Mouse (Mus musculus): ENCODE results near the gene Epb41l5. TPM values are rescaled to one million over a fixed set of nuclear protein-coding genes. Genes with fewer than 3 reads are reported as not detected.

The Epb41l5 gene
- polyA plus RNA-seq, 1 experiment from 2014 or later = 45.9 TPM

DNA sequence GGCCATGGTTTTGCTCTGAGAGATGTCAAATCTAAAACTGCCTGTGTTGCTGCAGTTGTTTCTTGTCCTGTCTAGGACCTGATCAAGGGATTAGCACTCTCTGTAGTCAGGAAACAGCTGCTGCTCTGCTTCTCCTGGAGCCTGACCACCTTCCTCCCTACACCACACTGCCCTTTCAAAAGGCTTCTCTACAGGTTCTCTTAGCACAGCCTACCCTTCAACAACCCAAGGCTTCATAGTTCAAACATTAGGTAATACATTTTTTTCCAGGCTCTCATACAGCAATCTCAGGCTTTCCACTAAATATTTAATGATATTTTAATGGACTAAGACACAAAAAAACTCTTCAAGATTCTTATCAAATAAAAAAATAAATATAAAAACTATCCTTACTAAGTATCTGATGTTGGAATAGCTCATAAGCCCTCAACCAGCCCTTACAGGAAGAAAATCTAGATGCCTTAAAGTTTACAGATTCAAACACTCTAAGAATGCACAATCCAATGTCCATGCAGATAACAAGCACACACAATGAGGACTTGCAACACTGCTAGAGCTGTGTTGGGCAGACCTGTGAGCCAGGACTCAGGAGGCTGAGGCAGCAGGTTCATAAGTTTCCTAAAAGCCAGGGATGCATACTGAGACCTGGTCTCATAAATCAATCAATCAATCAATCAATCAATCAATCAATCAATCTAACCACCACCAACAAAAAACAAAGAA, 7.5 kb downstream of the Epb41l5 start:
- no peaks in the 10 kb centered on the region for H3K36me3 ChIP-seq
- no peak overlapping the region for H3K4me3 ChIP-seq
- ATAC-seq (ENCODE audit: borderline replicate concordance, extremely low read depth, low FRiP score, low TSS enrichment) = peak; percentile 65; the same call in 1 of the 2 replicates
- peak overlapping the region; percentile 48; the same call in 1 of the 2 replicates for H3K27ac ChIP-seq
- no peak overlapping the region for H3K9ac ChIP-seq
- no peak overlapping the region for H3K4me2 ChIP-seq
- H3K4me1 ChIP-seq = peaks cover 15% of the 10 kb centered on the region
- H3K27me3 ChIP-seq = no peaks in the 10 kb centered on the region
- H3K9me3 ChIP-seq = no peaks in the 10 kb centered on the region

DNA sequence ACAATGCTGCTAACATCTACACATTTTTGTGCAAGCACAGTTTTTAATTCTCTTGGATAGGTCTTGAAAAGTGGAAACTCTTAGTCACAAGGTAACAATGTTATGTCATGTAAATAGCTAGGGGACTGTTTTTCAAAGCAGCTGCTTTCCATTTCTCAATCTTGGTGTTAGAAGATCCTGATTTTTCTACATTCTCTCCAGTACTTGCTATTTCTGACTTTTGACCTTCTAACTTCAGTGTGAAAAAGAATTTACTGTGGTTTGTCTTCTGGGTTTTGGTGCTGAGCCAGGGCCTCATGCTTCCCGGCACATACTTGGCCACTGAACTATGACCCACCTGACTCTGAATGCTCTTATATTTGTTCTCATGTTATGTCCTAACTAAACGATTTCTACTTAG, 8.8 kb downstream of the Epb41l5 start:
- no peak for ATAC-seq (ENCODE audit: borderline replicate concordance, extremely low read depth, low FRiP score, low TSS enrichment)
- H3K36me3 ChIP-seq = no peaks in the 10 kb centered on the region
- H3K9ac ChIP-seq = no peak overlapping the region
- no peak overlapping the region for H3K27ac ChIP-seq
- no peaks in the 10 kb centered on the region for H3K9me3 ChIP-seq
- no peak overlapping the region for H3K4me3 ChIP-seq
- peaks cover 14% of the 10 kb centered on the region for H3K4me1 ChIP-seq
- WGBS = 30% methylated on average over 2 of the region's 2 CpGs
- no peaks in the 10 kb centered on the region for H3K27me3 ChIP-seq
- no peak overlapping the region for H3K4me2 ChIP-seq

DNA sequence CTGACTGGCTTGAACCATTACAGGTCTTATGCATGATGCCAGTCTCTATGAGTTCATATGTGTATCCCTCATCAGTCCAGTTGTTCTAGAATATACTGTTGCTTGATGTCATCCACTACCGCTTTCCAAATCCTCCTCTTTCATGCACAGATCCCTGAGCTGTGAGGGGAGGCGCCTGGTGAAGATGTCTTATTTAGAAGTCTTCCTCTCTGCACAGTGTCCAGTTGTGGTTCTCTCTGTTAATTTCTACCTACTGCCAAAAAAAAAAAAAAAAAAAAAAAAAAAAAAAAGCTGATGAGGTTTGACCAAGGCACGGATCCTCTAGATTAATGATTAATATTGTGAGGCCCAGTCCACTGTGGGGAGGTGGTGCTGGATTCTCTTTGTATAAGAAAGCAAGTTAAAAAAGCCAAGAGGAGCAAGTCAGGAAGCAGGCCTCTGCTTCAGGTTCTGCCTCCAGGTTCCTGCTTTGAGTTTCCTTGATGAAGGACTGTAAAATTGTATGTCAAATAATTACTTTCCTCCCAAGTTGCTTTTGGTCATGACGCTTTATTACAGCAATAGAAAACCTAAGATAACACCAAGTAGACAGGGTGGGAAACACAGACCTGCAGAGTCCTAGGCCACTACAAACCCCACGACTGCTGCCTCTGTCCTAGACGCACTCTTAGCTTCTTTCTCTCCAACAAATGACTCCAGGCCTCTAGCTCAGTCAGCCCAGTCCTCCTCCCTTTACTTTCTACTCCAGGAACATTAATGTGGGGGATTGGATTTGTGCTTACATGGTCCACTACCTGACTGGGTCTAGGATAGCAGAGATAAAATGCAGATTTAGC, 11.4 kb downstream of the Epb41l5 start:
- Histone ChIP-seq H3K4me2 (no peak overlapping the region), H3K27me3 (no peaks in the 10 kb centered on the region), H3K9me3 (no peaks in the 10 kb centered on the region), H3K9ac (no peak overlapping the region), H3K4me1 (peaks cover 14% of the 10 kb centered on the region; the same call in 1 of the 2 replicates), H3K36me3 (peaks cover 4% of the 10 kb centered on the region; the same call in 1 of the 2 replicates), H3K4me3 (no peak overlapping the region), H3K27ac (peak overlapping the region; percentile 27; the same call in 1 of the 2 replicates)
- no peak for ATAC-seq (ENCODE audit: borderline replicate concordance, extremely low read depth, low FRiP score, low TSS enrichment)
- 68% methylated on average over 6 of the region's 6 CpGs for WGBS

DNA sequence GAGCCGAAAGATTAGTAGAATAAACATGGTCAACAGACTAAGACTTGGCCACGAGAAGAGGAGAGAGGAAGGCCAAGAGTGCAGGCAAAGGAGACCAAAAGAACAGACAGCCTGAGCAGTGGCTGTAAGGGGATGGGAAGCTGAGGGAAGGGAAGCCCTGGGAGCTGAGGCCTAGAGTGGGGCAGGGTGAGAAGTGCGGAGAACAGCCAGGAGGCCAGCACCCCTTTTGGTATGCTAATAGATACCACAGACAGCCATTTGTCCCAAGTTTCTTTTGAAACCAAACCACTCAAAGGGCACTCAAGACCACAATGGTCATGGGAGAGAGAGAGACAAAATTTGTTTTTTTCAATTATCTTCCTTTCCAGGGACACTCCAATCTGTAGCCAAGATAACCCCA, 14.1 kb downstream of the Epb41l5 start:
- no peaks in the 10 kb centered on the region for H3K27me3 ChIP-seq
- no peak overlapping the region for H3K4me2 ChIP-seq
- no peak overlapping the region for H3K9ac ChIP-seq
- H3K9me3 ChIP-seq = no peaks in the 10 kb centered on the region
- H3K27ac ChIP-seq = no peak overlapping the region
- peaks cover 6% of the 10 kb centered on the region; the same call in 1 of the 2 replicates for H3K4me1 ChIP-seq
- no peak overlapping the region for H3K4me3 ChIP-seq
- no peak for ATAC-seq (ENCODE audit: borderline replicate concordance, extremely low read depth, low FRiP score, low TSS enrichment)
- WGBS = 54% methylated on average over 3 of the region's 3 CpGs
- H3K36me3 ChIP-seq = peaks cover 9% of the 10 kb centered on the region

DNA sequence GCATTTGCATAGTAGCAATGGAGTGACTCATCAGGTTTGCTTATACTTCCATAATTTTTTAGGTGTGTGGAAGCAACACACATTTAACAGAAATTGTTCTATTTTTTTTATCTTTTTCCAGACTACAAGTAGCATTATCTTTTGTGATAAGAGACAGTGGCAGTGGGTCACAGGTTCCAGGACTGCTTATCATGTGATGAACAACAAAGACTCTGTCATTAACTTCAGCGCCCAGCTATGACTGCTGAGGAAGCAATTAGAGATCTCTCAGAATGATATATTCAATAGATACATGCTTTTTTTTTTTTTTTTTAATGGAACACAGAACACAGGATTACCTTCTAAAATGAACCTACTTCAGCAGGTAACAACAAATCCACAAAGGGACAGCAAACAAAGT, 18.4 kb downstream of the Epb41l5 start:
- H3K4me2 ChIP-seq = no peak overlapping the region
- H3K9me3 ChIP-seq = no peaks in the 10 kb centered on the region
- 0 out of 2 replicates have a peak, but pooled peaks cover 2% of the 10 kb centered on the region for H3K4me1 ChIP-seq
- WGBS = 68% methylated on average over 1 of the region's 1 CpGs
- no peak overlapping the region for H3K27ac ChIP-seq
- H3K36me3 ChIP-seq = peaks cover 9% of the 10 kb centered on the region
- H3K9ac ChIP-seq = no peak overlapping the region
- H3K27me3 ChIP-seq = no peaks in the 10 kb centered on the region
- ATAC-seq (ENCODE audit: borderline replicate concordance, extremely low read depth, low FRiP score, low TSS enrichment) = no peak
- no peak overlapping the region for H3K4me3 ChIP-seq

DNA sequence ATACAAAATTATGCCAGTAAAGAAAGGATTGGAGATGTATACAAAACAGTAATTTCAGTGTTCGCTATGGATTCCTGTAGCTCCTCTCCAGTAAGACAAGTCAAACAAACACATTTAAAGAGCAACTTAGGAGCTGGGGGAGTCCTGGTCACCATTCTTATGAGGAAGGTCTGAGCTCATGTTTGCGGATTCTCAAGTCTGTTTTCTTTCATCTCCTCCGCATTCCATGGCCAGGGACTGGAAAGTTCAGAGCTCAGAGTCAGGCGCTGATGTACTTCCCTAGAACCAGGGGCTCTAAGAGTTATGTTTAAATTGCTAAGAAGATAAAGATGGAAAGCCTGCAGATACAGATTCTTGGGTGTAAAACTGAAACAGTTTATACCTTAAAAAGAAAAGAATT, 22.0 kb downstream of the Epb41l5 start:
- no peak overlapping the region for H3K4me3 ChIP-seq
- H3K36me3 ChIP-seq = 0 out of 2 replicates have a peak, but pooled peaks cover 4% of the 10 kb centered on the region
- H3K27ac ChIP-seq = no peak overlapping the region
- H3K4me2 ChIP-seq = no peak overlapping the region
- 49% methylated on average over 4 of the region's 4 CpGs for WGBS
- no peak overlapping the region for H3K9ac ChIP-seq
- peaks cover 18% of the 10 kb centered on the region for H3K4me1 ChIP-seq
- no peak for ATAC-seq (ENCODE audit: borderline replicate concordance, extremely low read depth, low FRiP score, low TSS enrichment)
- H3K27me3 ChIP-seq = no peaks in the 10 kb centered on the region
- H3K9me3 ChIP-seq = no peaks in the 10 kb centered on the region

DNA sequence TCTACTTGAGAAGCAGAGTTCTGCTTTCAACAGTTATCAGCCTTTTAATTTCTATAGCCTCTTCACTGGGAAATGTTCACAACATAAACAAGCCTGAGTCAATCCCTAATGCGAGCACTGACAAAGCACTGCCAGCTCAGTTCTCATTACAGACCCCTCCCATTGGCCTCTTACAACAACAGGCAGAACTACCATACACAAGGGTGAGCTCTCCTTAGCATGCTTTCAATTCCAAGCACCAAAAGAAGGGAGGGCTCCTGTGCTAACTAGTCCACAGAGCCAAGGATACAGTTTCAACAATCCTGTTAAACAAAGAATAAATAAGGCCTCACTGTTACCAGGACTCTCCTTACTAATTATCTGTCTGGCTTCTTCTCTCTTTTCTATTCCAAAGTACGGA, 24.4 kb downstream of the Epb41l5 start:
- peak overlapping the region; percentile 37 for H3K27ac ChIP-seq
- 42% methylated on average over 2 of the region's 2 CpGs for WGBS

DNA sequence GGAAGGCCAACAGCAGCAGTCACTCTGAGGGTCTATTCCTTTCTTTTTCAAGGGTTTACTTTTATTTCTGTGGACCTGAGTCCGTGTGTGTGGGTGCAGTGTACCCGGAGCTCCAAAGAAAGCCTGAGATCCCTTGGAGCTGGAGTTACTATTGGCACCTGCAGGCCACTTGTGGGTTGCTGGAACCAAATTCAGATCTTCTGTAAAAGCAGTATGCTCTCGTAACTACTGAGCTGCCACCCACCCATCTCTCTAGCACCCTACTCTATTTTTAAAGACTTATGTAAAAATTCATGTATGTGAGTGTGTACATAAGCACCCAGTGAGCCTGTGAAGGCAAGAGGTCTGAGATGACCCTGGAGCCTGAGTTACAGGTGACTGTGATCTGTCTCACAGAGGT, 43.4 kb downstream of the Epb41l5 start:
- H3K27me3 ChIP-seq = no peaks in the 10 kb centered on the region
- no peak overlapping the region for H3K4me3 ChIP-seq
- ATAC-seq (ENCODE audit: borderline replicate concordance, extremely low read depth, low FRiP score, low TSS enrichment) = no peak
- peaks cover 17% of the 10 kb centered on the region; the same call in 1 of the 2 replicates for H3K36me3 ChIP-seq
- no peak overlapping the region for H3K4me2 ChIP-seq
- H3K4me1 ChIP-seq = no peaks in the 10 kb centered on the region
- no peak overlapping the region for H3K27ac ChIP-seq
- WGBS = 90% methylated on average over 3 of the region's 3 CpGs
- no peak overlapping the region for H3K9ac ChIP-seq
- no peaks in the 10 kb centered on the region for H3K9me3 ChIP-seq

More for the DNA sequence above, 24.4 kb downstream of the Epb41l5 start:
- no peak overlapping the region for H3K9ac ChIP-seq
- peaks cover 12% of the 10 kb centered on the region for H3K36me3 ChIP-seq
- no peaks in the 10 kb centered on the region for H3K9me3 ChIP-seq
- ATAC-seq (ENCODE audit: borderline replicate concordance, extremely low read depth, low FRiP score, low TSS enrichment) = no peak
- no peaks in the 10 kb centered on the region for H3K27me3 ChIP-seq
- no peak overlapping the region for H3K4me3 ChIP-seq
- no peak overlapping the region for H3K4me2 ChIP-seq
- peaks cover 18% of the 10 kb centered on the region for H3K4me1 ChIP-seq

DNA sequence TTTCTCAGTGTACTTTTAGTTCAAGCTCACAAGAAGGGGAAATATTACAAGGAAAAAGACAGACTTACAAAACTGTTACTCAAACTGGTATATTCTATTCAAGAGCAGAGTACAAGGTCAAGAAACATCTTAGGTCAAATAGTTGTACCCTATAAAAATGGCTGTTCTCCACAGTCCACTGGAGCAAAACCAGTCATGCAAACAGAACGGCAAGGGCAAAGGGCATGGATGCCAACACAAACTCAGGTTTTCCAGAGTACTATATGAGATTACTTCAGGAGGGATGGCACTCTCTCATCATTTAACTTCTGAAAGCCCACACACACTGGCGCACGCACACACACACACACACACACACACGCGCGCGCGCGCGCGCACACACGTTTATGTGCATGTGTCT, 46.4 kb downstream of the Epb41l5 start:
- WGBS = 98% methylated on average over 12 of the region's 12 CpGs

DNA sequence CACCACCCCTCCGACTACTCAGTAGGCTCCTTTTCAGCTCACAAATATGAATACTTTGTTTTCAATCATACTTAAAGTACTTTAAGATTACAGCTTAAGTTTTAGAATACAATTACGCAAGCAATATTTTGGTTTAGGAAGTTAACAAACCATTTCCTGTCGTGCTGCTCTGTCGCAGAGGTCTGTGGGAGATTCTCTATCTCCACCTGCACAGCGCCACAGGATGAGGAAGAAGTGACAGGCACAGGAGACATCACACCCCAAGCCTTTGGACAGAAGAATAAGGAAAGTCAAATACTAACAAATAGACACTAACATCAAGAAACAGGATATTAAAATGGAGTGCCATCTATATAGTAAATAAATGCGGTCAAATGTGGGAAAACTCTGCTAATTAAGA, 49.9 kb downstream of the Epb41l5 start:
- no peak for ATAC-seq (ENCODE audit: borderline replicate concordance, extremely low read depth, low FRiP score, low TSS enrichment)
- Histone ChIP-seq H3K4me3 (no peak overlapping the region), H3K9me3 (no peaks in the 10 kb centered on the region), H3K27me3 (no peaks in the 10 kb centered on the region), H3K36me3 (peaks cover 12% of the 10 kb centered on the region; the same call in 1 of the 2 replicates), H3K4me2 (no peak overlapping the region), H3K9ac (no peak overlapping the region), H3K27ac (no peak overlapping the region), H3K4me1 (0 out of 2 replicates have a peak, but pooled peaks cover 9% of the 10 kb centered on the region)
- 75% methylated on average over 6 of the region's 6 CpGs for WGBS

More for the DNA sequence above, 46.4 kb downstream of the Epb41l5 start:
- Histone ChIP-seq H3K4me2 (no peak overlapping the region), H3K27me3 (no peaks in the 10 kb centered on the region), H3K36me3 (peaks cover 21% of the 10 kb centered on the region; the same call in 1 of the 2 replicates), H3K9ac (no peak overlapping the region), H3K4me3 (no peak overlapping the region), H3K27ac (no peak overlapping the region), H3K4me1 (0 out of 2 replicates have a peak, but pooled peaks cover 2% of the 10 kb centered on the region), H3K9me3 (no peaks in the 10 kb centered on the region)
- ATAC-seq (ENCODE audit: borderline replicate concordance, extremely low read depth, low FRiP score, low TSS enrichment) = no peak

DNA sequence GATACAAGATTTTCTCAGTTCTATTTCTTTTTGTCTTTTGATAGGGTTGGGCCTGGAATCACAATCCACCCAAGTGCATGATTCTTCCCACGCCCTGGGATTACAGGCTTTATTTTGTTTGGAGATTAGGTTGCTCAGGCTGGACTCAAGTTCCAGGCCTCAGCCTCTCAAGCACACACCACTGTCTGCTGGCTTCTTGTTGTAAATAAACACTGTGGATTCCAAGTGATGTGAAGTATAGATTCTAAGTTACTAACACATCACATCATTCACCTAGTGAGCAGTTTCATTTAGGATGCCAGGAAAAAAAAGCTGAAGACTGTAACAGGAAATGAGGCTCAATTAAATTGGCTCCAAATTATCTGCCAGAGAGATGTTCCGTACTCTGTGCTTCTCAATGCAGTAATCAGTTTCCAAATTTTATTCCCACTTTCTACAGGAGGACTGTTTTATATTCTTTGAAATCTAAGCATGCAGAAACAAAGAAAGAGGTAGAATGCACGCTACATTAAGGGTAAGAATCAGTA, 51.8 kb downstream of the Epb41l5 start:
- H3K27ac ChIP-seq = peak overlapping the region; percentile 53
- peak; percentile 84; the same call in 1 of the 2 replicates for ATAC-seq (ENCODE audit: borderline replicate concordance, extremely low read depth, low FRiP score, low TSS enrichment)

More for the DNA sequence above, 51.8 kb downstream of the Epb41l5 start:
- H3K4me2 ChIP-seq = no peak overlapping the region
- no peak overlapping the region for H3K4me3 ChIP-seq
- no peaks in the 10 kb centered on the region for H3K27me3 ChIP-seq
- no peaks in the 10 kb centered on the region for H3K9me3 ChIP-seq
- H3K36me3 ChIP-seq = peaks cover 9% of the 10 kb centered on the region; the same call in 1 of the 2 replicates
- no peak overlapping the region for H3K9ac ChIP-seq
- WGBS = 48% methylated on average over 3 of the region's 3 CpGs
- 0 out of 2 replicates have a peak, but pooled peaks cover 9% of the 10 kb centered on the region for H3K4me1 ChIP-seq

All from lung, embryonic 15.5 days (tissue).